Mouse (Mus musculus) hindbrain, embryonic 16.5 days (tissue): Measurements from ENCODE around the gene Radil. TPM values are rescaled to one million over a fixed set of nuclear protein-coding genes. Genes with fewer than 3 reads are reported as not detected.
A peak's percentile ranks its signal among the peaks of the same experiment; 100 is the strongest.

Experiments
- ATAC-seq: fragments of 200-750 bp; cut with Nextera tagmentation; 2 replicates; pipeline ENCODE4 v1.8.0; 2017; ENCODE audit warnings: moderate TSS enrichment, moderate library complexity
- H3K27ac ChIP-seq: fragments of 300-500 bp; sonication (generic); 2 replicates; pipeline ENCODE4 v1.5.1; 2014; ENCODE audit warnings: low read depth, mild to moderate bottlenecking, control low read depth, low read length, moderate library complexity
- H3K27me3 ChIP-seq: fragments of 300-500 bp; sonication (generic); replicated peaks from 2 replicates; pipeline ENCODE4 v1.6.1; 2014; ENCODE audit warnings: low read length; ENCODE audit not compliant: control insufficient read depth, insufficient read depth
- H3K36me3 ChIP-seq: fragments of 300-500 bp; sonication (generic); 2 replicates; pipeline ENCODE4 v1.6.1; 2014; ENCODE audit warnings: mild to moderate bottlenecking, low read length, moderate library complexity, mixed read lengths; ENCODE audit not compliant: control insufficient read depth, insufficient read depth
- H3K4me1 ChIP-seq: fragments of 300-500 bp; sonication (generic); 2 replicates; pipeline ENCODE4 v1.6.1; 2014; ENCODE audit warnings: low read depth, low read length; ENCODE audit not compliant: control insufficient read depth, insufficient read depth
- H3K4me2 ChIP-seq: fragments of 300-500 bp; sonication (generic); 2 replicates; pipeline ENCODE4 v1.6.1; 2014; ENCODE audit warnings: mild to moderate bottlenecking, low read length, control low read depth, moderate library complexity
- H3K4me3 ChIP-seq: fragments of 300-500 bp; sonication (generic); 2 replicates; pipeline ENCODE4 v1.5.1; 2014; ENCODE audit warnings: mild to moderate bottlenecking, low read length, control low read depth, moderate library complexity
- H3K9ac ChIP-seq: fragments of 300-500 bp; sonication (generic); 2 replicates; pipeline ENCODE4 v1.6.1; 2014; ENCODE audit warnings: low read depth, mild to moderate bottlenecking, control low read depth, low read length, moderate library complexity
- H3K9me3 ChIP-seq: fragments of 300-500 bp; sonication (generic); 2 replicates; pipeline ENCODE4 v1.6.1; 2014; ENCODE audit warnings: mild to moderate bottlenecking, low read length, moderate library complexity; ENCODE audit not compliant: control insufficient read depth
- WGBS: fragments of 180-500 bp; shearing (Covaris S2); extraction: QIAGEN DNeasy Blood & Tissue Kit; methylation state at CpG from one replicate; pipeline ENCODE4 v1.1.7; 2014; 5-methylcytosine and 5-hydroxymethylcytosine counted together
- polyA plus RNA-seq: library from polyadenylated mRNA; unstranded; fragments of >200 nt; fragmentation: Nextera tagmentation; extraction: Ambion mirVana; gene quantifications from 2 replicates; pipeline ENCODE4 v1.2.1, GENCODE M21; 2015

Radil gene
- polyA plus RNA-seq, 1 experiment from 2014 or later: 24.3 TPM

DNA sequence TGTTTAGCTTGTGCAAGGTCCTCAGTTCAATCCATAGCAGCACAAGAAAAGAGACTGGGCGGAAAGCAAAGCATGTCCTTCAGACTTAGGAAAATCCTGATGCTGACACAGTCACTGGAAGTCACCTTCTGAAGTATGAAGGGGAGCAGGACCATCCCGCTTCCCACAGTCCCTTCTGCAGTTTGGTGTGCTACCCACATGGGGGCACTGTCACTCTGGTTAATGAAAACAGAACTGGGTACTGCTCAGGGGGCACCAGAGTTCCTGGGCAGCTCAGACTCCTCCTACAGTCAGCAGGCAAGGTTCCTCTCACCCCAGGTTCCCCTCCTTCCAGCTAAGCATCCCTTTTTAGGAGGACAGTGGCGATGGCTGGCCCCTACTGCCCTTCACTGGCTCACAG lies 51.9 kb downstream of the Radil start:
- no peak overlapping the region for H3K4me2 ChIP-seq
- no peak for ATAC-seq
- peaks cover 10% of the 10 kb centered on the region for H3K36me3 ChIP-seq
- no peak overlapping the region for H3K27ac ChIP-seq
- no peak overlapping the region for H3K9ac ChIP-seq
- H3K9me3 ChIP-seq: no peaks in the 10 kb centered on the region
- 31% methylated on average over 3 of the region's 3 CpGs for WGBS
- no peaks in the 10 kb centered on the region for H3K27me3 ChIP-seq
- peaks cover 4% of the 10 kb centered on the region; the same call in 1 of the 2 replicates for H3K4me1 ChIP-seq
- no peak overlapping the region for H3K4me3 ChIP-seq

DNA sequence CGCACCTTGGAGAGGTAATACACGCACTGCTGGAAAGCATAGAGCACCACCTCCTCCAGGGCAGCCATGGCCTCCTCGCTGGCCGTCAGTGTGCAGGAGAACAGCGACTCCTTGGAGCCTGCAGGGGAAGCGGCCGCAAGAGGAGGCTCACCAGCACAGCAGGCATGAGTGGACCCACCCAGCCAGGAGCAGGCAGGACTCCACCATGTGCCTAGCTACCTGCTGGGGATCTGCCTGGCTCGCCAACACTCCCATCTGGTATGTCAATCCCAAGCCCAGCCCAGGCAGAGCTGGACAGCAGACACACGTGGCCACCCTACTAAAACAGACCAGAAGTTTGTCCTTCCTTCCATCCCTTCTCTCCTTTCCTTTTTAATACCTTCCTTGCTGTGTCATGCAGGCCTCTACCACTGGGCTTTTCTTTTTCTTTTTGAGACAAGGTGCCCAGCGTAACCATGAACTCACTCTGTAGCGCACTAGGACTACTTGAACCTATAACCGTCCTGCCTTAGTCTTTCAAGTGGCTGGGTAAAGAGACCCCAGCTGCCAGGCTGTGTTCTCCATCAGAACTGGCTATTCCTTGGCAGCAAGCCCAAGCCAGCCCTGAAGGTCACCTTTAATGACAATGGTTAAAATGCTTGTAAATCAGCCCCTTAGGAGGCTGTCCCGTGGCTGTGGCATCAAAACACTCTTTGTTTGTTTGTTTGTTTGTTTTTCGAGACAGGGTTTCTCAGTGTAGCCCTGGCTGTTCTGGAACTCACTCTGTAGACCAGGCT lies 55.4 kb downstream of the Radil start:
- 47% methylated on average over 14 of the region's 14 CpGs for WGBS
- ATAC-seq: 0 out of 2 replicates have a peak, but pooled peaks have one; percentile 19

DNA sequence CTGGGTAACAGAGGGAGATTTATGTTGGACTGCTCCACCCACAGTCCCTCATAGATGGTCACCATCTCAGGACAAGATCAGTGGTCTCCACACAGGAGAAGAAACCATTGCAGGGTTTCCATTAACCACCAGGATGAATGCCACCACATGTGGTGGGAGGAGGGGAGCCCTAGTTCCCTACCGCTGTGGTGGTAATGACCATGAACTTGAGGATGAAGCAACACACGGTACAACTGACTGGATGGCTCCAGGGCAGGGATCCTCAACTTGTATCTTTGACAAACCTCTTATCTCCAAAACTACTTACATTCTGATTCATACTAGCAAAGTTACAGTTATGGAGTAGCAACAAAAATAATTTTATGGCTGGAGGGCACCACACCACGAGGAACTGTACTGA lies 57.6 kb downstream of the Radil start:
- Histone ChIP-seq H3K27ac (no peak overlapping the region), H3K4me2 (no peak overlapping the region), H3K9ac (no peak overlapping the region), H3K36me3 (peaks cover 10% of the 10 kb centered on the region), H3K4me3 (no peak overlapping the region), H3K4me1 (peaks cover 4% of the 10 kb centered on the region; the same call in 1 of the 2 replicates), H3K9me3 (no peaks in the 10 kb centered on the region), H3K27me3 (no peaks in the 10 kb centered on the region)
- WGBS: 87% methylated on average over 3 of the region's 3 CpGs
- ATAC-seq: no peak

More for the DNA sequence above, 55.4 kb downstream of the Radil start:
- H3K27ac ChIP-seq: no peak overlapping the region; the same call in 1 of the 2 replicates
- peaks cover 4% of the 10 kb centered on the region; the same call in 1 of the 2 replicates for H3K4me1 ChIP-seq
- H3K4me2 ChIP-seq: no peak overlapping the region
- H3K9ac ChIP-seq: no peak overlapping the region
- H3K4me3 ChIP-seq: no peak overlapping the region
- no peaks in the 10 kb centered on the region for H3K9me3 ChIP-seq
- peaks cover 13% of the 10 kb centered on the region for H3K36me3 ChIP-seq
- H3K27me3 ChIP-seq: no peaks in the 10 kb centered on the region

DNA sequence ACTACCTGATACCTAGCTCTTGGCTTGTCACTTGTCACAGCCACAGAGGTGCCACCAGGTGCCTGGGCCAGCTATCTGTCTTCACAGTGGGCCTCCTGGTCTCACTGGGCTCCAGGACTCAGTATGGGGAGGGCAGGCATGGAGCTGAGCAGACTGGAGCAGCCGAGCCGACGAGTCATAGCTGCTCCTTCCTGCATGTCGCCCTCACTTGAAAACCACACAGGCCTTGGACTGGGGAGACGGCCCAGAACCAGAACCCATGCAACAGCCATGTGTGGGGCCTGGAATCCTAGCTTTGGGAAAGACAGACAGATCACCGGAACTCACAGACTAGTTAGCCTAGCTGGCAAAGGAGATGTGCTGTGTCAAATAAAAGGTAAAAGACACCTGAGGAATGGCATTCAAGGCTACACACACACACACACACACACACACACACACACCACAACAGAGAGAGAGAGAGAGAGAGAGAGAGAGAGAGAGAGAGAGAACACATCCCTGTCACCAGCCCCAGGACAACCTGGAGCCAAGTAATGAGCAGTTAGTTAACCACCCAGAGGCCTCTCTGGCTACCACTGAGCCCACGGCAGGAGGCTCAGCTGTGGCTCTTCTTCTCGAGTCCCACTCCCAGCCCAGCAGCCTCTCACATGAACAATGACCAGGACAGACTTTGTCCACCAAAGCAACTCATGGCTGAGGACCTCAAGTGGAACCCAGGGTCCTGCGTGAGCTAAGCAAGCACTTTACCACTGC lies 60.8 kb downstream of the Radil start:
- no peak for ATAC-seq
- H3K4me3 ChIP-seq: no peak overlapping the region
- 78% methylated on average over 9 of the region's 9 CpGs for WGBS
- no peak overlapping the region for H3K9ac ChIP-seq
- no peaks in the 10 kb centered on the region for H3K27me3 ChIP-seq
- H3K27ac ChIP-seq: no peak overlapping the region
- H3K9me3 ChIP-seq: no peaks in the 10 kb centered on the region
- H3K36me3 ChIP-seq: peaks cover 8% of the 10 kb centered on the region
- H3K4me1 ChIP-seq: peaks cover 1% of the 10 kb centered on the region; the same call in 1 of the 2 replicates
- no peak overlapping the region for H3K4me2 ChIP-seq

DNA sequence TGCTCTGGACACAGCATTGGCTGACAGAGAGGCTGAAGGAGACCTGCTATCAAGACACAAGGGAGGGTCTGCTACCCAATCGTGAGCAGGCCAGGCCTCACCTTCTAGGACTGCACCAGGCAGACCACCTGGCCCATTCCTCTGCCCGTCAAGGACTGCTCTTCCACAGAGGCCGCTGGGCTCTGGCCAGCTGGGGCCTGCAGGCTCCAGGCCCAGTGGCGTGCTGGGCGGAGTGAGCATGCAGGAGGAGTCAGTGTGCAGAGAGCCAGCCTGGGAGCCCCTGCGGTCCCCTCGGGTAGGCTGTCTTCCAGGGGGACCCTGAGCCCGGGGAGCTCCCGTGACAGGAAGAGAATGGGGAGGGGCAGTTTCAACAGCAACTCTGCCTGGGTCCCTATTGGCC lies 64.2 kb downstream of the Radil start:
- Histone ChIP-seq H3K36me3 (no peaks in the 10 kb centered on the region), H3K27ac (no peak overlapping the region), H3K4me2 (no peak overlapping the region), H3K4me1 (no peaks in the 10 kb centered on the region), H3K9ac (no peak overlapping the region), H3K4me3 (no peak overlapping the region), H3K27me3 (no peaks in the 10 kb centered on the region), H3K9me3 (no peaks in the 10 kb centered on the region)
- WGBS: 64% methylated on average over 9 of the region's 9 CpGs
- ATAC-seq: no peak; the same call in 1 of the 2 replicates

DNA sequence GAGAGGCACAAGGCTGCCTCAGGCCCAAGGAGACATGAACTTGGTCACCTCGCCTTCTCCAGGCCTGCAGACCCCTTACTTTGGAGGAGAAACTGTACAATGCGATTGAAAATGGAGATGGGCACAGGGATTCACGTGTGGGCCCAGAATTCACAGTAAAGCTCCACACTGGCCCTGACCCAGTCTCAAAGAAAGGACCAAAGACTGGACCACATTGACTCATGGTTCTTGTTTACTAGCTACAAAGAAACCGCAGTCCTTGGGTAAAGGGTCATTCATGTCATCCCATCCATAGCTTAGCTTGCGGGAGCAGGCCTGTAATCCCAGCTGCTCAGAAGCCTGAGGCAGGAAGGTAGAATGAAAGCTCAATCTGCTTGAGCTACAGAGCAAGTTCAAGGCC lies 67.3 kb downstream of the Radil start:
- 91% methylated on average over 5 of the region's 5 CpGs for WGBS
- Histone ChIP-seq H3K4me3 (no peak overlapping the region), H3K4me2 (no peak overlapping the region), H3K27me3 (no peaks in the 10 kb centered on the region), H3K36me3 (no peaks in the 10 kb centered on the region), H3K4me1 (peaks cover 3% of the 10 kb centered on the region), H3K9ac (no peak overlapping the region), H3K9me3 (no peaks in the 10 kb centered on the region), H3K27ac (no peak overlapping the region)
- no peak for ATAC-seq

DNA sequence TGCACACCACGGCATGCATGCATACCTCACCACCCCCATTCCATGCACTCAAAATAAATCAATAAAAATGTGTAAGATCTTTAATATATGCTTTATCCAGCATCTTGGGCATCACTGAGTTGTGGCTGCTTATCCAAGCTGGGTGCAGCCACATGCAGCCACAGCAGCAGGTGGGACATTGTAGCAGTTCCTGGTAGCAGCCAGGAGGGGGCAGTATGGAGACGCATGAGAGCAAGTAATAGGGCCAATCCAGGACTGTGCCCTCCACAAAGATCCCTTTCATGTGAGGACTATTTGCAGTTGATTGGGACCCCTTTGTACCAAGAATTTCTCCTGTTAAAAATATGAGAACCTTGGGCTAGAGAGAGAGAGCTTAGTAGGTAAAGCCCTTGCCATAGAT lies 68.4 kb downstream of the Radil start:
- Histone ChIP-seq H3K4me1 (peaks cover 3% of the 10 kb centered on the region), H3K9me3 (no peaks in the 10 kb centered on the region), H3K9ac (no peak overlapping the region), H3K4me3 (no peak overlapping the region), H3K27me3 (no peaks in the 10 kb centered on the region), H3K27ac (no peak overlapping the region), H3K36me3 (no peaks in the 10 kb centered on the region), H3K4me2 (no peak overlapping the region)
- no peak for ATAC-seq
- 66% methylated on average over 2 of the region's 2 CpGs for WGBS

DNA sequence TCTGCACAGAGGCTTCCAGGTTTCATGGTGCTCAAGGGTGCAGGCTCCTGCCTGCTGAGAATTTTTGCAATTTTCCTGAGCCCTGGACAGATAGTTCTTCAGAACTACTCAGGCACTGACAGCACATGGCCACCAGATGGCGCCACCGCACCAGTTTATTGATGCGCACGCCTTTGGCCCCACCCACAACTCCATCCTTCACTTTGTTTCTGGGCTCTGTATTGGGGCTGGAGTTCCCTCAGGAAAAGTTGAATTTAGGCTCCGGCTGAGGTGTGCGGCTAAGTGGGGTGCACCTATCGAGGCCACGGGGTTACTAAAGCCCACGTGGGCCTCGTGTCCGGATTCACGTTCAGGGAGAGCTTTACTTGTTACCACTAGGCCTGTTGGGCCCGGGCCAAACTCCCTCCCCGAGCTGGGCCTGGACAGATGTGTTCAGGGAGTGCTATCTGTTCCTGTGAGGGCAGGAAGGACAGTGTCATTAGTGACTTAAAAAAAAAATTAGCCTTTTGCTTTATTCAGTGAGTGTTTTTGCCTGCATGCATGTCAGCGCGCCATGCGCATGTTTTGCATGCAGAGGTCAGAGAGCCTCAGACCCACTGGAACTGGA lies 72.0 kb downstream of the Radil start:
- peaks cover 5% of the 10 kb centered on the region for H3K4me1 ChIP-seq
- H3K4me3 ChIP-seq: no peak overlapping the region
- no peaks in the 10 kb centered on the region for H3K36me3 ChIP-seq
- 32% methylated on average over 17 of the region's 17 CpGs for WGBS
- peak overlapping the region; percentile 43; the same call in 1 of the 2 replicates for H3K9ac ChIP-seq
- peak; percentile 57 for ATAC-seq
- no peak overlapping the region for H3K27ac ChIP-seq
- H3K9me3 ChIP-seq: no peaks in the 10 kb centered on the region
- peak overlapping the region; percentile 49 for H3K4me2 ChIP-seq
- H3K27me3 ChIP-seq: no peaks in the 10 kb centered on the region
